Mouse (Mus musculus) left cerebral cortex, adult 2 months (tissue): ENCODE data around the gene Map3k3. TPM values are rescaled to one million over a fixed set of nuclear protein-coding genes. Genes with fewer than 3 reads are reported as not detected.

Source experiments
- DNase-seq, 2 experiments: peaks; one replicate each; pipeline ENCODE4 v3.0.0; 2021 to 2022; ENCODE audit warnings: low spot score in 2 of 2, mixed read lengths in 1 of 2; ENCODE audit errors: extremely low spot score in 1 of 2
- H3K27ac ChIP-seq: fragments of 200-600 bp; 2 replicates; pipeline ENCODE4 v1.8.1; 2022
- H3K4me3 ChIP-seq: fragments of 200-600 bp; 2 replicates; pipeline ENCODE4 v1.8.1; 2022
- CTCF ChIP-seq: fragments of 200-600 bp; IDR thresholded peaks from 2 replicates; pipeline ENCODE4 v1.8.1; 2022; ENCODE audit warnings: antibody characterized with exemption, mild to moderate bottlenecking, moderate library complexity
- intact Hi-C: fragments of 180-260 bp; cut with DNase I; formaldehyde crosslinking; loops from one replicate; pipeline ENCODE4 v1.15.1; 2025
- total RNA-seq, 2 experiments: library from RNA; stranded (reverse); gene quantifications; 2 replicates each; pipeline ENCODE4 v1.2.3; 2021

Gene Map3k3
- total RNA-seq, 2 experiments from 2014 or later, result 29.5 to 31.7 TPM

DNA sequence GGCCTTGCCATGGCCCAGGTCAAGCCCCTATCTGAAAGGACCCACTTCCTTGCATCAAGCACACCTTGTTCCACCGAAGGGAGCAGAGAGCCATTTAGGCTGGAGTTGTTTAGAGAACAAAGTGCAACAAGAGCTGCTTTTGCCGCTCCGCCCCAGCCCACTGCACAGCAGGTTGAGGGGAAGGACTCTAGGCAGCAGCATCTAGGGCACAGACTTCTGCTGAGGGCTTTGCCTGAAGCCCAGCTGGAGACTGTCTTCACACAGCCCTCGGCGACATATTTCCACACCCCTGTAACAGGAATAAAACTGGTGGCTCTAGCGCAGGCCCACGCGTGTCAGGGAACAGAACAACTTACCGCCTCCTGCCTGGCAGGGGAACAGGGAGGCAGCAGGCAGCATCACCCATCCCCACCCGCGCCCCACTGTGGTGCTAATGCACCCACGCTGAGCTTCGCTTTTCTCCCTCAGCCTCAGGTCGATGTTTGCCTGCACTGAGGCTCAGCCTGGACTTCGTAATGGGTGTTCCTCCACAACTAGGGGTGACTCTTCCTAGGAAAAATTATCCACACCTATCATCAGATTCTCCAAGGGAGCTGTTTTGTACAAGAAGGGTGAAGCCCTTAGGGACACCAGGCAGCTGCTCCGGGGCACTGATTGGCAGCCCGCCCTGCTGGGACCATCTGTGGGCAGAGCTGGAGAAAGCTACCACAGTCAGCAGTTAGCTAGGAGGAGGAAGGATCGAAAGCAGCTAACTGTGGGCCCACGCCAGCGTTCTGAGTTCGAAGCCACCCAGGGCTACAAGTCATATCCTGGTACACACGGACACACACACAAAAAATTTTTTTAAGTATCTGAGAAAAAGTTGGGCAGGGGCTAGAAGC lies 76.7 kb downstream of the Map3k3 start, which contains the start of the genes Gm10840 and Limd2:
Gene Gm10840 (plus strand): TSS at position 10 of the 881 bp plus-strand sequence.
Gene Limd2 (minus strand): TSS at position 20 of the 881 bp plus-strand sequence.
- peak; percentile 85 to 86 for DNase-seq
- intact Hi-C loops, result loop anchor here (1.0 to 2.0 kb wide), 4 partner anchors 18 to 76 kb away; partner anchors contain the start of genes Ccdc47, Ddx42 and Map3k3

DNA sequence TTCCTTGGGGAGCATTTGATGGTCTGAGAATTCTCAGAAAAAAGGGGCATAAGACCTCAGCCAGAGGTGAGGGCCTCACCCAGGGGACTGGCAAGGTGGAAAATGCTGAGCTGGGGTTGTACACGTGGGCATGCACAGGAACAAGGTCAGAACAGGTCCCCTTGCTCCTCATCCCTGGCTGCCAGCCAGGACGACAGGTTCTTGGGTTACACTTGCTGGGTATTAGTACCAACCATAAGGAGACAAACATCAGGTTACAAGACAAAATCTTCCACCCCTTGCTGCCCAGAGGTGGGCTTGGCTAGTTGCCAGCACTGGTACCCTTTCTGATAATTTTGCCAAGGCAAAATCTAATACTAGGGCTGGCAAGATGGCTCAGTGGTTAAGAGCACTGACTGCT lies 77.8 kb downstream of the Map3k3 start:
- no peak for TF ChIP-seq CTCF
- no peak overlapping the region; the same call in 1 of the 2 replicates for H3K27ac ChIP-seq

More for the DNA sequence above, 76.7 kb downstream of the Map3k3 start, which contains the start of the genes Gm10840 and Limd2:
- TF ChIP-seq CTCF, result no peak
- Histone ChIP-seq H3K4me3 (peak within 1 kb of the TSS; percentile 75), H3K27ac (peak within 1 kb of the TSS; percentile 99)

DNA sequence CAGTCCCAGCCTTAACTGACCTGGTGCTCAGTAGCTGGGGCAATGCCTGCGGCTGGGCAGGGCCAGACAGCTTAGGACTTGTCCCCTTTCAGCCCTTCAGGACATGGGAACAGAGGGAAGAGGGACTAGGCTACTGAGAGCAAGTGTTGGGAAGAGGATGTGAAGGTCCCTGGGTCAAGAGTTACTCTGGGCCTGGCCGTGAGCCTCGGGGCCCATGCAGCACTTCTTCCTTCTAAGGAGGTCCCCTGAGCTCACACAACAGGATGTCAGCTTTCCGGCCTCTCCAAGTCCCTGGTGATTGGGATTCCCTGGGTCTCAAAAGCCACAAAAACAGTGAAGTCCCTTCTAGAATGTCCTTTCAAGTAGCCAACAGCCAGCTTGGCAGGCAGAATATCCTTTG lies 79.1 kb downstream of the Map3k3 start:
- DNase-seq, result no peak
- no peak for TF ChIP-seq CTCF
- no peak overlapping the region for H3K4me3 ChIP-seq
- intact Hi-C loops, result no loop called here
- no peak overlapping the region for H3K27ac ChIP-seq

More for the DNA sequence above, 77.8 kb downstream of the Map3k3 start:
- no peak for DNase-seq
- intact Hi-C loops, result no loop called here
- H3K4me3 ChIP-seq, result no peak overlapping the region

DNA sequence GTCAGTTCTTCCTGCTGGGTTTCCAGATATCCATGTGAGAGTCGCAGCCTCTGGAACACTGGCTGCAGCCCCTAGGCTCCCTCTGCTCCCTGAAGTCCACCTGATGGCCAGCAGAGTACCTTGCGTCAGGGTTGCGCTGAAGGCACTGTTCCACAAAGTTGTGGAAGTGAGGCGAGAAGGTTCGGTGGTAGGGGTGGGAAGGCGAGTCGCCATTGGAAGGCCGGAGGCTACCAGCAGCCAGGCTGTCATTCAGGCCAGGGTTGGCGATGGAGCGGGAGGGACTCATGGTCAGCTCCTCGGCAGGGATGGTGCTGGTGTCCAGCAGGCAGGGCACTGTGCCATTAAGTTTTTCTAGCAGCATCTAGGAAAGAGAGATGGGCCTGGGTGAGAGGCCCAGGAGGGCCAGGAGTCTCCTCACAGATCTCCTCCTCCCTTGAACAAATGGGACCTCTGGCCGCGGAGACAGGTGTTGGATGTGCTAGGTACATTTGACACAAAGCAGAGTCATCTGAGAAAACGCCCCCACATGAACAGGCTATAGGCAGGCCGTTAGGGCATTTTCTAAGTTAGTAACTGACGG lies 80.3 kb downstream of the Map3k3 start:
- intact Hi-C loops, result no loop called here
- no peak for TF ChIP-seq CTCF
- Histone ChIP-seq H3K27ac (no peak overlapping the region), H3K4me3 (no peak overlapping the region)
- DNase-seq, result no peak

DNA sequence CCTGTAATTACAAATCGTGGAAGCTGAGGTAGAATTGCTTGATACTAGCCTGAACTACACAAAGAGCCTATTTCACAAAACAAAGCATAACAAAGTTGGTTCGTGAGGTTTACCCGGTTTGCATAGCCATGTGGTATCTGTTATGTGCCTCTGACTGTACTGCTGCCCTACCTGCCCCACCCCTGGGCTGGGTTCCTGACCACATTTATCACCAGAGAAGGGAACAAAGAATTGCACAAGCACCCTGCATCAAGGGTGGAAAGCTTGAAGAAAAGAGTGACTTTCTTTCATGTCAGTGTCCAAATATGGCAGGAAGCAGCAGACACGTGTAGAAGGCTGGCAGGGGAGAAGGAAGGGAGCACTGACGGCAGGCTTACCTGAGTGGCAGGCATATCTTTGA lies 83.0 kb downstream of the Map3k3 start:
- no peak for DNase-seq
- TF ChIP-seq CTCF, result no peak
- intact Hi-C loops, result no loop called here
- no peak overlapping the region for H3K27ac ChIP-seq
- no peak overlapping the region for H3K4me3 ChIP-seq

DNA sequence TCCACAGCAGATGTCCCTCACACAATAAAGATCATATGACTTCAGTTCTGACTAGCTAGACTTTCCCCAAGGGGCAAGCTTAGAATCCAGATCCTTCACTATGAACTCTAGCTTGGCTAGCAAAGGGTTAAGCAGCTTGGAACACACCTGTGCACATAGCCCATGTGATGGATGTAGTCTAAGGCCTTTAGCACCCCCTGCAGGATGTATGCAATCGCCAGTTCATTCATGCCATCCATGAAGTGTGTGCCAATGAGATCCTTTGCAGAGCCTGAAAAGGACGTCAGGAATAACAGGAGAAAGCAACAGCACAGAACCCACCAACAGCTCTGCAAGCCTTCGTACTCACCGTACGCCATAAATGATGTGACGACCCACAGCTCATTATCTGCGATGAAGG lies 86.4 kb downstream of the Map3k3 start:
- no peak overlapping the region for H3K27ac ChIP-seq
- DNase-seq, result no peak
- intact Hi-C loops, result no loop called here
- TF ChIP-seq CTCF, result peak; percentile 21
- H3K4me3 ChIP-seq, result no peak overlapping the region

DNA sequence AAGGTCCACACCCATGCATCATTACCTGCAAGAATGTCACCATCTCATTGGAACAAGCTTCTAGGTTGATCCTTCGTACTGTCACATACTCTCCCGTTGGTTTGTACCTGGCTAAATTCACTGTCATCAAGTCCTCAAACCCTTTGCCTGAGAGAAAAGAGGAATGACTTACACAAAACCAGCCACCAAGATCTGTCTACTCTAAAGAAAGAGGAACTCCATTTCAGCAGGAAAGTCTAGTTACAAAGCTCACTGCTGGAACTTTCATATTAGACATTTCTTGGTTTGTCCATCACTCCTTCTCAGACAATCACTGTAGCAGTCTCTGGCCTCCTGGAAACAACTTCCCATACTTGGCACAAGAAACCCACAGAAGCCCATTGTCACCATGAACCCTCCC lies 88.8 kb downstream of the Map3k3 start:
- Histone ChIP-seq H3K27ac (no peak overlapping the region), H3K4me3 (no peak overlapping the region)
- intact Hi-C loops, result no loop called here
- no peak for DNase-seq
- no peak for TF ChIP-seq CTCF

DNA sequence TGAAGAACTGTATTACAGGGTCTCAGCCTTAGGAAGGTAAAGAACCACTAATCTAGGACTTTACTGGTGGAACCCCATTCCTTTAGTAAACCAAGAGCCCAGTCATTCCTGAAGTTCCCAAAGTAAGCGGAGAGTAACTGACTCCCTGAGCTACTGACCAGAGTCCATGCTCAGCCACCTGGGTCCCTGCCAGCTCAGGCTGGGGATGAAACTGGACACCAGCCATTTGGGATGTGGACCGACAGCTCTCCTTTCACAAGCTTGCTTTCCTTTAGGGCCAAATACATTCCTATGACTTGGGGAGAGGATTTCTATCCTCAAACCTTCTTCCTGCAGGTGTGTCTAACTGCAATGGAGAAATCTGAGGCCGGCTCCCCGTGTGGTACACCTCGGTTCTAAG lies 90.0 kb downstream of the Map3k3 start:
- intact Hi-C loops, result no loop called here
- TF ChIP-seq CTCF, result no peak
- Histone ChIP-seq H3K27ac (no peak overlapping the region), H3K4me3 (no peak overlapping the region)
- no peak for DNase-seq

DNA sequence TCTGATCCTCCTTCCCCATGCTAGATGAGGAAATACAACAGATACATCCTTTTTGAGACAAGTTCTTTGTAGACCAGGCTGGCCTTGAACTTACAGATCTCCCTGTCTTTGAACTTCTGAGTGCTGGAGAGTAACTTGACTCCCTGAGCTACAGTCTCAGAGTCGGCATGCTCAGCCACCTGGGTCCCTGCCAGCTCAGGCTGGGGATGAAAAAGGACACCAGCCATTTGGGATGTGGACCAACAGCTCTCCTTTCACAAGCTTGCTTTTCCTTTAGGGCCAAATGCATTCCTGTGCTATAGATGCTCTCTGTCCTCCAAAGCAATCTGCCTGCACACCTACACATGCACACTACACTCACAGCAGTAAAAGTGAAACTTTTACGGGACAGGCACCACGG lies 90.7 kb downstream of the Map3k3 start:
- Histone ChIP-seq H3K4me3 (no peak overlapping the region), H3K27ac (no peak overlapping the region)
- no peak for TF ChIP-seq CTCF
- intact Hi-C loops, result no loop called here
- no peak for DNase-seq

DNA sequence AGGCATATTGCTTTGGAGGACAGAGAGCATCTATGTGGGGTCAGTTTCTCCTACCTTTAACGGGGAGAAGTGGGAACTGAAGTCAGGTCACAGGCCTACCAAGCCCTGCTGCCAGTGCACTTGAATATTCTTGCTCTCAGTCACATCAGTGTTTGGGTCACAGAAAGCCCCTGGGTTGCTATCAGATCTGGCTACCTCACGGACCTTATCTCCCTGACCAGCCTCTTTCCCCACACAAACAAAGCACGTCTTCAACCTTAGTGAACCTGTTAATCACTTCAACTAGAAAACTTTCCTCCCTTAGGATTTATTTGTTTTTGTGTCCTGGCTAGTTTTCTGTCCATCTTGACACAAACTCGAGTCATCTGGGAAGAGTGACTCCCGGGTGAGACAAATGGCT lies 92.0 kb downstream of the Map3k3 start:
- no peak for DNase-seq
- Histone ChIP-seq H3K4me3 (no peak overlapping the region), H3K27ac (no peak overlapping the region)
- intact Hi-C loops, result no loop called here
- TF ChIP-seq CTCF, result no peak

DNA sequence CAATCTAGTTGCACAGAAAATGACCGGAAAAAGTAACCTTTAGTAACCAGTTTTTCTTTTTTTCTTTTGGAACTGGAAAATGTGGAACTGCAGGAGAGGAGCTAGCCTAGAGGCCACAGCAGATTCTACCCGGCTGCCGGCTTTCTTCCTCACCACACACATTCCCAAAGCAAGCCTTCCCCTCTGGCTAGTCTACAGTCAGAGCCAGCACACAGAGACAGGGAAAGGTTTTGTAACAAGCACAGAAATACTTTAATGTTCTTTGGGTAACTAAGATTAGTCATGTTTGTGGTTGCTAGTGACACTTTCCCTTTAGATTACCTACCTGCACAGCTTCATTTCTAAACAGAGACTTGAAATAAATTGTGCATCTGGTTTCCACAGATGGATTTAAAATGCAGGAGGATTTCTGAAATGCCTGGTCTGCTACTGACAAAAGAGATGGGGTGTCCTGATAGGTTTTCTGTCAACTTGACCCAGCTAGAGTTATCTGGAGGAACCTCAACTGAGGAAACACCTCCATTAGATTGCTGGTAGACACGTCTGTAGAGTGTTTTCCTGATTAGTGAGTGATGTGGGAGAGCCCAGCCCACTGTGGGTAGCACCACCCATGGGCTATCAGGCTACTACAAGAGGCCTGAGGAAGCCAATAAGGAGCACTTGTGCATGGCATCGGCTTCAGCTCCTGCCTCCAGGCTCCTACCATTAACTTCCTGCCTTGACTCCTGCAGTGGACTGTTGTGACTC lies 93.8 kb downstream of the Map3k3 start:
- no peak for TF ChIP-seq CTCF
- H3K4me3 ChIP-seq, result no peak overlapping the region
- DNase-seq, result no peak
- intact Hi-C loops, result no loop called here
- peak overlapping the region; percentile 84 for H3K27ac ChIP-seq
